Mouse (Mus musculus): ENCODE measurements around the gene Gm17631.
"Not testable (repeated sequence)": the region's sequence is repeated elsewhere in the genome, so short reads cannot be mapped to it uniquely, and the experiment has no call there.

The Gm17631 gene

GRCm38 (mm10) chr6:129862349-129862748 is at the start of gene Gm17631:
TSS of gene Gm17631 (plus strand) at chr6:129862649.
- in situ Hi-C loops (cut with MboI; ENCODE audit: unreplicated experiment in 2 of 2), result not testable (repeated sequence)

- in situ Hi-C loops (cut with MboI; ENCODE audit: unreplicated experiment in 2 of 2), result no loop called here
These were observed 44.7 kb upstream of the Gm17631 start for GRCm38 (mm10) chr6:129817731-129818130.

- in situ Hi-C loops (cut with MboI; ENCODE audit: unreplicated experiment in 2 of 2), result loop anchor here in 1 of 2 experiments (10.0 kb wide), 3 partner anchors 229 to 1531 kb away; partner anchors contain the start of genes Klra7, Klrd1 and Styk1
These were observed 38.4 kb upstream of the Gm17631 start for GRCm38 (mm10) chr6:129824004-129824403.

- in situ Hi-C loops (cut with MboI; ENCODE audit: unreplicated experiment in 2 of 2), result loop anchor here in 1 of 2 experiments (10.0 kb wide), 3 partner anchors 231 to 1529 kb away; partner anchors contain the start of genes Klra7, Klrd1 and Styk1
These were observed 36.9 kb upstream of the Gm17631 start for GRCm38 (mm10) chr6:129825559-129825958.

- in situ Hi-C loops (cut with MboI; ENCODE audit: unreplicated experiment in 2 of 2), result no loop called here
These were observed 14.1 kb downstream of the Gm17631 start, which contains the start of gene Klra17 for GRCm38 (mm10) chr6:129876549-129876948. TSS of gene Klra17 (minus strand) at chr6:129876672.

GRCm38 (mm10) chr6:129882525-129882924 is 20.1 kb downstream of the Gm17631 start:
- in situ Hi-C loops (cut with MboI; ENCODE audit: unreplicated experiment in 2 of 2), result no loop called here
